Mouse (Mus musculus) midbrain, embryonic 16.5 days (tissue): Measurements from ENCODE around the gene Prkce. TPM values are rescaled to one million over a fixed set of nuclear protein-coding genes. Genes with fewer than 3 reads are reported as not detected.
"Not testable (repeated sequence)": the region's sequence is repeated elsewhere in the genome, so short reads cannot be mapped to it uniquely, and the experiment has no call there.

Experiments
- ATAC-seq: fragments of 200-750 bp; cut with Nextera tagmentation; 2 replicates; pipeline ENCODE4 v1.8.0; 2017; ENCODE audit warnings: moderate TSS enrichment
- H3K27ac ChIP-seq: fragments of 300-500 bp; sonication (generic); 2 replicates; pipeline ENCODE4 v1.5.1; 2014; ENCODE audit warnings: mild to moderate bottlenecking, low read length, mixed read lengths
- H3K27me3 ChIP-seq: fragments of 300-500 bp; sonication (generic); 2 replicates; pipeline ENCODE4 v1.6.1; 2014; ENCODE audit warnings: low read depth, low read length, mixed read lengths; ENCODE audit not compliant: control insufficient read depth, insufficient read depth
- H3K36me3 ChIP-seq: fragments of 300-500 bp; sonication (generic); 2 replicates; pipeline ENCODE4 v1.6.1; 2014; ENCODE audit warnings: mild to moderate bottlenecking, low read length, moderate library complexity, mixed read lengths; ENCODE audit not compliant: control insufficient read depth, insufficient read depth
- H3K4me1 ChIP-seq: fragments of 300-500 bp; sonication (generic); 2 replicates; pipeline ENCODE4 v1.6.1; 2014; ENCODE audit warnings: mild to moderate bottlenecking, low read length, mixed read lengths; ENCODE audit not compliant: control insufficient read depth, insufficient read depth
- H3K4me2 ChIP-seq: fragments of 300-500 bp; sonication (generic); 2 replicates; pipeline ENCODE4 v1.6.1; 2014; ENCODE audit warnings: mild to moderate bottlenecking, low read length, mixed read lengths
- H3K4me3 ChIP-seq: fragments of 300-500 bp; sonication (generic); 2 replicates; pipeline ENCODE4 v1.5.1; 2014; ENCODE audit warnings: low read depth, mild to moderate bottlenecking, low read length, moderate library complexity, mixed read lengths
- H3K9ac ChIP-seq: fragments of 300-500 bp; sonication (generic); 2 replicates; pipeline ENCODE4 v1.6.1; 2014; ENCODE audit warnings: low read depth, low read length, mixed read lengths
- H3K9me3 ChIP-seq: fragments of 300-500 bp; sonication (generic); replicated peaks from 2 replicates; pipeline ENCODE4 v1.6.1; 2014; ENCODE audit warnings: mild to moderate bottlenecking, low read length, mixed read lengths; ENCODE audit not compliant: control insufficient read depth, poor library complexity, severe bottlenecking
- WGBS: fragments of 180-500 bp; shearing (Covaris S2); extraction: QIAGEN DNeasy Blood & Tissue Kit; methylation state at CpG from one replicate; pipeline ENCODE4 v1.1.7; 2014; 5-methylcytosine and 5-hydroxymethylcytosine counted together
- polyA plus RNA-seq: library from polyadenylated mRNA; unstranded; fragments of >200 nt; fragmentation: Nextera tagmentation; extraction: Ambion mirVana; gene quantifications from 2 replicates; pipeline ENCODE4 v1.2.1, GENCODE M21; 2015

The Prkce gene
- polyA plus RNA-seq, 1 experiment from 2014 or later: 41.5 TPM

DNA sequence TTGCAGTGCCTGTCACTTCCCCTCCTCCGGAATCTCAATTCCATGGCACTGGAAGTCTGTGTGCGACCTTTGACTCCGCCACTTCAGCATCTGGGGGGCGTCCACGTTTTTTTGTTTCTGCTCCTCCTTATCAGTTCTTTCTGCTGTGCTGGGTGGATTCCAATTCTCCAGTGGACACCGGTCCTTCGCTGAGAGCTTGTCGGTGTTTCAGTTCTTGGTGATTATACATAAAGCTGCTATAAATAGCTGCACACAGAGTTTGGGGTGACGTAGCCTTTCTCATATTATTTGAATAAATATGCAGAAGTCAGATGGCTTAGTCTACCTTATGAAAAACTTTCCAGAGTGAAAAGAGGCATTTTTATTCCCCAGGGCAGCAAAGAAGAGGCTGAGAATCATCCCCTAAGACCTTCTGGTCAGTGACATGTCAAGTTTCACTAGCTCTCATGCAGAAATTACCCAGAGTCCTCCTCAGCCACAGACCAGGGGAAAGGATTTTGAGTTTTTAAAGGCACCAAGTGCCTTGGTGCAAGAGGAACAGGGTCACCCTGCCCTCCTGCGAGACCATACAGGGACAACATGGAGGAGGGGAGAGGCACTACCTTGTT lies 299.8 kb downstream of the Prkce start:
- 43% methylated on average over 10 of the region's 10 CpGs for WGBS
- Histone ChIP-seq H3K4me1 (peaks cover 17% of the 10 kb centered on the region), H3K4me2 (no peak overlapping the region), H3K27ac (no peak overlapping the region), H3K4me3 (no peak overlapping the region), H3K36me3 (no peaks in the 10 kb centered on the region), H3K27me3 (no peaks in the 10 kb centered on the region), H3K9me3 (no peaks in the 10 kb centered on the region), H3K9ac (no peak overlapping the region)
- ATAC-seq: no peak

DNA sequence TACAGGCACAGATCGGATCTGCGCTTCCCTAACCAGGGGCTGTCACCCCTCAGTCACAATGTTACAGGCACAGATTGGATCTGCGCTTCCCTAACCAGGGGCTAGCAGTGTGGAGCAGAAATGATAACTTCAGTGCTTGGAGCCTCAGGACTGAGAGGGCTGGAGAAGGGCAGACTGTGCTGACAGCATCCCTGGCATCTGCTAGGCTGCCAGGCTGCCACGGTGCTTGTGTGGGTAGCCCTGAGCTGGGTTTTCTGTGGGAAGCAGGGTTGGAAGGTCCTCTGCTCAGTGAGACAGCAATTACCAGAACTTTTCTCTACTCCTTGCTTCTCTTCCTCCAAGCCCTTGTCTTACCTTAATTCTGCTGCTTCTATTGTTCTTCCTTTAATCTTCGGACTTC lies 300.4 kb downstream of the Prkce start:
- Histone ChIP-seq H3K4me1 (peaks cover 17% of the 10 kb centered on the region), H3K4me3 (no peak overlapping the region), H3K27me3 (no peaks in the 10 kb centered on the region), H3K9ac (no peak overlapping the region), H3K27ac (no peak overlapping the region), H3K4me2 (no peak overlapping the region), H3K36me3 (no peaks in the 10 kb centered on the region), H3K9me3 (no peaks in the 10 kb centered on the region)
- 52% methylated on average over 5 of the region's 5 CpGs for WGBS
- ATAC-seq: no peak

DNA sequence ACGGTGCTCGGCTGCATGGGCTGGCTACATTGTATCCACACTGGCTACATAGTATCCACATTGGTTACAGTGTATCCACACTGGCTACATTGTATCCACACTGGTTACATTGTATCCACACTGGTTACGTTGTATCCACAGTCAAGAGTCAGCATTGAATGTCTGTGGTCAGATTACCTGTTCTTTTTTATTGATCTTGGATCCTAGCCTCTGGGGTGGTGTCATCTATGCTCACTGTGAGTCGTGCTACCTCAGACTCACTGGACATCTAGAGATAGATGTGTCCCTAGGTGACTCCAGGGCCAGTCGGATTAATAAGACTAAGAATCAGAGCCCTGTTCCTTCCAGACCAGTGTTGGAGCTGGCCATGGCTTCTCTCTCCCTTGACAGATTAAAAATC lies 302.6 kb downstream of the Prkce start:
- H3K36me3 ChIP-seq: no peaks in the 10 kb centered on the region
- WGBS: 87% methylated on average over 5 of the region's 5 CpGs
- ATAC-seq: no peak

DNA sequence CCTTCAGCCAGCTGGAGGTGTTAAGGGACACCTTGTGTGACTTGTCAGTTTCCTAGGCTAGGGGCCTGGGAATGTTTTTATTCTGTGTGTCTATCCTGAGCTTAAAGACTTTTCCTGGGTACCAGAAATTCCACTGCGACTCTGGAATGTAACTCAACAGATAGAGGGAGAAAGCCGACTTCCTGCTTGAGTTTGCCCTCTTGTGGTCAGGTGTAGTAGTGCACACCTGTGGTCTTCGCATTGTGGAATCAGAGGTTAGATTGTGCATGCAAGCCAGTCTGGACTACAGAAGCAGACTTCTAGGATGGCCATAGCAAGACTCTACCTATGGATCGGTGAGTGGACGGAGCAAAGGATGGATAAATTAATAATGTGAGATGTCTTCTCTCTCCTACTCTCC lies 304.1 kb downstream of the Prkce start:
- no peak overlapping the region for H3K9ac ChIP-seq
- no peak overlapping the region for H3K27ac ChIP-seq
- H3K9me3 ChIP-seq: no peaks in the 10 kb centered on the region
- no peak overlapping the region for H3K4me3 ChIP-seq
- no peak overlapping the region for H3K4me2 ChIP-seq
- no peak for ATAC-seq
- WGBS: 45% methylated on average over 5 of the region's 5 CpGs
- no peaks in the 10 kb centered on the region for H3K36me3 ChIP-seq
- H3K4me1 ChIP-seq: peaks cover 7% of the 10 kb centered on the region; the same call in 1 of the 2 replicates
- no peaks in the 10 kb centered on the region for H3K27me3 ChIP-seq

More for the DNA sequence above, 302.6 kb downstream of the Prkce start:
- Histone ChIP-seq H3K4me1 (peaks cover 11% of the 10 kb centered on the region; the same call in 1 of the 2 replicates), H3K4me3 (no peak overlapping the region), H3K27me3 (no peaks in the 10 kb centered on the region), H3K9me3 (no peaks in the 10 kb centered on the region), H3K27ac (no peak overlapping the region), H3K4me2 (no peak overlapping the region), H3K9ac (no peak overlapping the region)

DNA sequence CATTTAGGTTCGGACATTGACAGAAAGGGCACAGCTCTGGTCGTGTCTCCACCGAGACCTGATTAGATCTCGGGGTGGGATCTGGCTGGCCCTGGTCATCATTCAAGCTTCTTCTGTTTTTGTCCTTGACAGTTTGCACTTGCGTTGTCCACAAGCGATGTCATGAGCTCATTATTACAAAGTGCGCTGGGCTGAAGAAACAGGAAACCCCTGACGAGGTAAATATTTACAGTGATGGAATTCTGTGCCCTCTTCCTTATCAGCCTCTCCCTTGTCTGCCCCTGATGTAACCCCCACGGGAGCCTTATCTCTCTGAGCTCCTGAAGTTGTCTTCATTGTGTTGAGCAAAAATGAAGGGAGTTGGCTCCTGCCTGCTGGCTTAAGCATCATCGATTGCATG lies 309.1 kb downstream of the Prkce start:
- Histone ChIP-seq H3K4me2 (no peak overlapping the region), H3K27me3 (no peaks in the 10 kb centered on the region), H3K27ac (no peak overlapping the region), H3K9ac (no peak overlapping the region), H3K4me3 (no peak overlapping the region), H3K4me1 (no peaks in the 10 kb centered on the region), H3K9me3 (no peaks in the 10 kb centered on the region), H3K36me3 (no peaks in the 10 kb centered on the region)
- WGBS: 90% methylated on average over 10 of the region's 10 CpGs
- ATAC-seq: no peak

DNA sequence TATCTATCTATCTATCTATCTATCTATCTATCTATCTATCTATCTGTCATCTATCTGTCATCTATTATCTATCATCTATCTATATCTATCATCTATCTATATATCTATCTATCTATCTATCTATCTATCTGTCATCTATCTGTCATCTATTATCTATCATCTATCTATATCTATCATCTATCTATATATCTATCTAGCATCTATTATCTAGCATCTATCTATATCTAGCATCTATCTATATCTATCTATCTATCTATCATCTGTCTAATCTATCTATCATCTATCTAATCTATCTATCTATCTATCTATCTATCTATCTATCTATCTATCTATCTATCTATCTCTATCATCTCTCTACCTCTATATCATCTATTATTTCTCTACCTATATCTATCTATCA lies 309.8 kb downstream of the Prkce start:
- ATAC-seq, H3K9ac ChIP-seq, H3K27me3 ChIP-seq, H3K4me1 ChIP-seq, H3K4me3 ChIP-seq, H3K4me2 ChIP-seq, H3K27ac ChIP-seq, H3K36me3 ChIP-seq, H3K9me3 ChIP-seq: not testable (repeated sequence)

DNA sequence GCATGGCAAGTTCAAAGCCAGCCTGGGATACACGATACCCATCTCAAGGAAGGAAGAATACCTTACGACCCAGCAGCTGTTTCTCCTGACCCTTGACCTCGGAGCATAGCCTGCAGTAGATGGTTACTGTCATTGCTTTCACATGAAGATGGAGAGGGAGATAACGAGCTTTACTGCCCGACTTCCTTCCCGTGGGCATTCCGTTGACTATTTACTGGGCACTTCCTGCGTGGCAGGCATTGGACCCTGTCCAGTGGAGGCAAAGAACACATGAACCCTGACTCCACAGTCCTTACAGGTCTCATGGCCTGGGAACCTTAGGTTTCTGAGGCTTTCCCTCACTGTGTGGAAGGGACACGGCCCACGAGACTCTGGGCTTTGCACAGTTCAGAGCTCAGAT lies 311.8 kb downstream of the Prkce start:
- no peaks in the 10 kb centered on the region for H3K9me3 ChIP-seq
- no peak overlapping the region for H3K9ac ChIP-seq
- no peaks in the 10 kb centered on the region for H3K27me3 ChIP-seq
- H3K4me1 ChIP-seq: no peaks in the 10 kb centered on the region
- H3K4me3 ChIP-seq: no peak overlapping the region
- H3K27ac ChIP-seq: no peak overlapping the region
- H3K4me2 ChIP-seq: no peak overlapping the region
- WGBS: 86% methylated on average over 10 of the region's 10 CpGs
- H3K36me3 ChIP-seq: no peaks in the 10 kb centered on the region
- ATAC-seq: no peak

DNA sequence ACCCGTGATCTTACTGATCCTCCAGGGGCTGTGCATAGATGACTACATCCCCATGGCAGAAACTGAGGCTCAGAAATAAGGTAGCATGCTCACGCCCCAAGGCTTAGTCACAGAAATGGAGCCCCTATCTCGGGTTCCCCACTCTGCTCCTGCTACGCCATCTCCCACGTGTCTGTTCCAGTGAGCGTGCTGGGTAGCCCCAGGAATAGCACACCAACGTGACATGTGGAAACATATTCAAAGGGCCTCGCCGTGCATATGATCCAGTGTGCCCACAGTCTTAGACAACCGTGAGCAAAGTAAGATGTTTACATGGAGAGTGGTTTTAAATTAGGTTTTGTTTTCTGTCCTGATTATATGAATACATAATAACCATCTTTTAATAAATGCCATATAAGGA lies 315.1 kb downstream of the Prkce start:
- no peak overlapping the region for H3K9ac ChIP-seq
- H3K4me2 ChIP-seq: no peak overlapping the region
- H3K27ac ChIP-seq: no peak overlapping the region
- H3K9me3 ChIP-seq: no peaks in the 10 kb centered on the region
- no peaks in the 10 kb centered on the region for H3K36me3 ChIP-seq
- no peaks in the 10 kb centered on the region for H3K27me3 ChIP-seq
- H3K4me1 ChIP-seq: no peaks in the 10 kb centered on the region
- 90% methylated on average over 10 of the region's 10 CpGs for WGBS
- no peak for ATAC-seq
- no peak overlapping the region for H3K4me3 ChIP-seq

DNA sequence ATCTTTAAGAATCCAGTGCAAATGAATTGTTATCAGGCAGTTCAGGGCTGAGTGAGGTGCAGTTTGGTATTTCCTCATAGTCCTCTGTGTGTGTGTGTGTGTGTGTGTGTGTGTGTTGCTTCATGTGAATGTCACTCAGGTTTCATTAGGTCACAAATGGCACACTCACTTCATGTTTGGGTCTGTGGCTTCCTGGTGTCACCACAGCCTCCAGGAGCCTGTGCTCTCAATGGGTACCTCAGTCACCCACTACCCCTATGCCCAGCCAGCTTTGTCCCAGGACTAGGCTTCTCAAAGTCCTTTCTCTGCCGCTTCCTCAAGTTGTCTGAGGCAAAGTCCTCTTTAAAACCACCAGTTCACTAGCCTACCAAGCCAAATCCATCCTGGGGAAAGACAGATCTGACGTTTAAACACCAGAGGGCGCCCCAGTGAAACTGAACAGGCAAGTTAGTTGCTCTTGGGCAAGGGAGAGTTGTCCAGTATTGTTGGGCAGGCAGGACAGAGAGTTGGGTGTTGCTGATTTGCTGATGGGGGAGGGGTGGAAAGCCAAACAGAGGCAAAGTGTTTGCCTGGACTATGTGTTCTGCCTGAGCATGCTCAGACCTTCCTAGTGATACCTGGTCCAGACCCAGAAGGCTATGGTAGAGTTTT lies 316.6 kb downstream of the Prkce start:
- H3K9me3 ChIP-seq: no peaks in the 10 kb centered on the region
- no peak for ATAC-seq
- WGBS: 11% methylated on average over 3 of the region's 3 CpGs

More for the DNA sequence above, 316.6 kb downstream of the Prkce start:
- no peaks in the 10 kb centered on the region for H3K36me3 ChIP-seq
- H3K4me1 ChIP-seq: no peaks in the 10 kb centered on the region
- no peak overlapping the region for H3K4me2 ChIP-seq
- no peaks in the 10 kb centered on the region for H3K27me3 ChIP-seq
- H3K4me3 ChIP-seq: no peak overlapping the region
- H3K27ac ChIP-seq: no peak overlapping the region
- H3K9ac ChIP-seq: no peak overlapping the region
